Mouse (Mus musculus) bone marrow, adult 2 months (tissue): ENCODE measurements around the gene Umad1.

Experiments used
- CTCF ChIP-seq: fragments of 200-500 bp; IDR thresholded peaks from 2 replicates; pipeline ENCODE4 v1.5.1; 2011; ENCODE audit warnings: low read length, control low read depth; ENCODE audit not compliant: control insufficient read depth, insufficient read depth
- POLR2A ChIP-seq: fragments of 200-500 bp; IDR thresholded peaks from 2 replicates; pipeline ENCODE4 v1.6.1; 2011; ENCODE audit warnings: low read depth, mild to moderate bottlenecking, control low read depth, low read length, borderline replicate concordance; ENCODE audit not compliant: control insufficient read depth

- no peak for TF ChIP-seq POLR2A
- TF ChIP-seq CTCF: no peak
Observed at GRCm38 (mm10) chr6:8368198-8368864, 109.2 kb downstream of the Umad1 start.
